Mouse (Mus musculus): ENCODE data around the gene Mrpl1. TPM values are rescaled to one million over a fixed set of nuclear protein-coding genes. Genes with fewer than 3 reads are reported as not detected.

The Mrpl1 gene
- 13.0 TPM for total RNA-seq (2023)

DNA sequence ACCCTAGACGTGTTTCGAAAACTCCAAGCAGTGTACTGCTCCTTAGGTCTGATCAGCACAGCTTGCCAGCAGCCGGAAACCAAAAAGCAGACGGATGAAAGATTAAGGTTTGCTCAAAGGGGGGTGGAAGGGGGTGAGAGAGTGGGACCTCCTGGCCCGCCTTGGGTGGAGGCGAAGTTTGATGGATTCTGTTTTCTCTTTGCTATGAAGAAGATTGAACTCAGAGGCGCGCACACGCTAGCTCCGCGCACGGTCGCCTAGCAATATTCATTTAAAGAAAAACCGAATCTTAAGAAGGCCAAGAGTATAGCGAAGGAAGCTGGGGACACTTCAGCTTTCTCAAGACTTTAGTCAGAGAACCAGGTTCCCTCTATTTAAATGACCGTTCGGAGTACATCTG lies at the start of gene Mrpl1:
TSS of gene Mrpl1 (plus strand) at position 35 of the 400 bp plus-strand sequence.

GRCm38 (mm10) chr5:96164021-96164411 lies 45.3 kb upstream of the Mrpl1 start, which contains the start of gene Cnot6l:
TSS of gene Cnot6l (minus strand) at chr5:96164171.

Other genes starting within 250 kb of the Mrpl1 start
- gene Cnot6l, start 45.3 kb upstream of the Mrpl1 start, total RNA-seq (2023): 196 TPM
- gene Fras1, start 164.5 kb downstream of the Mrpl1 start, total RNA-seq (2023): 0.06 TPM

Measured in CD8-positive naive resting alpha-beta T cell, adult 57 days (primary cell).